In the genomic region with DNA sequence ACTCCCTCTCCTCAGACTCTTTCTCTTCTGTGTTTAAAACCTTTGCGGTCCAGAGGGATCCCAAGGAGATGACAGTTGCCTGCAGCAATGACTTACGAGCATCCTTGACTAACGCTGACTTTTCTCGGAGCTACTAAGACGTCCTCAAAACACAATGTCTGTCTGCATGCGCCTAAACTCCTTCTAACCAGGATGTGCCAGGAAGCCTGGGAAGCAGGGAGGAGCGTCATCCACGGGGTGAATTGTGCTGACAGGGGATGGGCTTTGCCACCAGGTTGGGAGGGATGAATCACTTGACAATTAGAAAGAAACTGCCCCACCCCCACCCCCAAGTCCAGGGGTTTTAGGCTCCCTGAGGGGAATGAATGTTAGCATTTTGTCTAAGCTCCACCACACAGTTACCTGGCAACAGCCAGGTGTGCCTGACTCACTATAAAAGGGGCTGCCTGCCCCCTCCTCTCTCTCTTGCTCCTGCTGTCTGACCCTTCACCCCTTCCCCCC, we compare ENCODE assay signal across 8 mouse cellular contexts. TPM values are rescaled to one million over a fixed set of nuclear protein-coding genes. Genes with fewer than 3 reads are reported as not detected.
DNase-seq lines count a peak whose midpoint lies in the region; ATAC-seq lines count a peak whose summit lies in the region.

No protein-coding gene starts in this region.

- no peaks in the 10 kb centered on the region for H3K9me3 ChIP-seq in heart, embryonic 12.5 days (replicated peaks)
- H3K9me3 ChIP-seq in hindbrain, embryonic 10.5 days = no peaks in the 10 kb centered on the region
- no peaks in the 10 kb centered on the region for H3K9me3 ChIP-seq in midbrain, embryonic 13.5 days

- no peak for ATAC-seq in heart, embryonic 12.5 days (ENCODE audit: insufficient number of reproducible peaks, low FRiP score)
- ATAC-seq in midbrain, embryonic 13.5 days = no peak

- H3K27me3 ChIP-seq in heart, embryonic 12.5 days (replicated peaks) = no peaks in the 10 kb centered on the region
- H3K27me3 ChIP-seq in hindbrain, embryonic 10.5 days (ENCODE audit: insufficient read depth, poor library complexity, severe bottlenecking) = peaks cover 35% of the 10 kb centered on the region
- peaks cover 16% of the 10 kb centered on the region for H3K27me3 ChIP-seq in midbrain, embryonic 13.5 days

- no peak overlapping the region for H3K27ac ChIP-seq in heart, embryonic 12.5 days (ENCODE audit: poor library complexity, severe bottlenecking)
- H3K27ac ChIP-seq in hindbrain, embryonic 10.5 days = peak overlapping the region; percentile 25; the same call in 1 of the 2 replicates
- peak overlapping the region; percentile 71 for H3K27ac ChIP-seq in midbrain, embryonic 13.5 days

- peaks cover 26% of the 10 kb centered on the region for H3K4me1 ChIP-seq in heart, embryonic 12.5 days (replicated peaks)
- H3K4me1 ChIP-seq in hindbrain, embryonic 10.5 days (replicated peaks) = peaks cover 43% of the 10 kb centered on the region
- peaks cover 38% of the 10 kb centered on the region for H3K4me1 ChIP-seq in midbrain, embryonic 13.5 days (replicated peaks)

- peak overlapping the region; percentile 53 for H3K4me2 ChIP-seq in heart, embryonic 12.5 days
- peak overlapping the region; percentile 19 for H3K4me2 ChIP-seq in midbrain, embryonic 13.5 days (replicated peaks)

- peak overlapping the region; percentile 11; the same call in 1 of the 2 replicates for H3K4me3 ChIP-seq in heart, embryonic 12.5 days
- H3K4me3 ChIP-seq in hindbrain, embryonic 10.5 days = peak overlapping the region; percentile 28
- no peak overlapping the region for H3K4me3 ChIP-seq in midbrain, embryonic 13.5 days (replicated peaks)

- peaks cover 5% of the 10 kb centered on the region; the same call in 1 of the 2 replicates for H3K36me3 ChIP-seq in heart, embryonic 12.5 days
- 0 out of 2 replicates have a peak, but pooled peaks cover 6% of the 10 kb centered on the region for H3K36me3 ChIP-seq in hindbrain, embryonic 10.5 days
- peaks cover 7% of the 10 kb centered on the region for H3K36me3 ChIP-seq in midbrain, embryonic 13.5 days

- H3K9ac ChIP-seq in heart, embryonic 12.5 days = peak overlapping the region; percentile 44; the same call in 1 of the 2 replicates
- peak overlapping the region; percentile 51 for H3K9ac ChIP-seq in midbrain, embryonic 13.5 days (replicated peaks)

- no peak for DNase-seq in heart, postnatal 4 days
- peak; percentile 97 for DNase-seq in R1 (ENCODE audit: low read depth, low spot score)
- DNase-seq in hindbrain, embryonic 10.5 days (ENCODE audit: low spot score) = no peak
- no peak for DNase-seq in urinary bladder, postnatal 10 days (ENCODE audit: low spot score)
- no peak for DNase-seq in liver
- DNase-seq in thymus, postnatal 14 days = no peak

- 14% methylated on average over 8 of the region's 8 CpGs for WGBS in heart, embryonic 12.5 days
- WGBS in hindbrain, embryonic 10.5 days = 6% methylated on average over 8 of the region's 8 CpGs
- WGBS in midbrain, embryonic 13.5 days = 6% methylated on average over 8 of the region's 8 CpGs

RNA-seq across cellular contexts. Expression of a gene that starts 48.9 kb away (rescaled TPM):
- polyA plus RNA-seq in heart, embryonic 12.5 days (2016; fragmentation: Nextera tagmentation; extraction: Ambion mirVana) = 5.5 and 5.6 TPM in 2 replicates
- 10 to 100 TPM in 1 of 2 experiments, 1 to 10 TPM in 1; 9.2 to 11.3 TPM for total RNA-seq in heart, postnatal 4 days (2021)
- polyA plus RNA-seq in hindbrain, embryonic 10.5 days (2016; fragmentation: Nextera tagmentation; extraction: Ambion mirVana) = 12.4 and 19.9 TPM in 2 replicates
- polyA plus RNA-seq in midbrain, embryonic 13.5 days (2015; fragmentation: Nextera tagmentation; extraction: Ambion mirVana) = 42.0 and 46.2 TPM in 2 replicates
